Mouse (Mus musculus): ENCODE results near the gene Calhm6.
A peak's percentile ranks its signal among the peaks of the same experiment; 100 is the strongest.

The Calhm6 gene

GRCm38 (mm10) chr10:34127392-34128378 lies at the start of gene Calhm6:
Gene Calhm6, minus strand, starts transcription at chr10:34127984.
- peak in 1 of 2 experiments; percentile 34 for DNase-seq (ENCODE audit: low spot score in 2 of 2)

DNA sequence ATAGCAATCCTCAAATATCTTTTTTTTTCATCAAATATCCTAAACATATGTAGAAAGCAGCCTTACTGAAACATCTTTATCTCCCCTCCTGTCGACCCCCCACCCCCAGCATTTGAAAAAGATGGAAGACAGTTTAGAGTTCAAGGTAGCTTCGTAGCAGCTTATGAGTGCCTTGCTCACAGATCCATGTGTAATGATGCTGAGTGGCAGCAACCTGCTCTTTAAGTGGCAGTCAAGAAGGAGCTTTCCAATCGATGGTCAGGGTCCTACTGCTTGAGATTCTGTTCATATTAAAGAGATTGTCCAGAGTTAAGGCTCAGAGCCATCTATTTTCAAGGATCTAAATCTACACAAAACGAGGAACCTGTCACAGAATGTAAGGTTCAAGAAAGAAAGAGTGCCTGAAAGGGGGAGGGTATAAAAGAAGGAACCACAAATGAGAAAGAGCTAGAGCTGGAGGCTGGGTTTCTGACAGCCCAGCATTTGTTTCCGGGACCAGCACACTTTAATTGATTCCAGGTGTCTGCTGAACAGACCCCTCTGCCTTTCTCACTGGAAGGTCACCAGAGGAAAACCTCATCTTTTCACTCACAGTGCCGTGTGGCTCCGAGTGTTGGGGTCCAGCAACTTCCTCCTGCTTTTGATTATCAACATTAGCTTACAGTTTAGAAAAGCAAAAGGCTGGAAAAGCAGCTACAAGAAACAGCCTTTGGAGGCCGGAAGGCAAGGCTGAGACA lies 48.3 kb upstream of the Calhm6 start:
- DNase-seq (ENCODE audit: low spot score in 2 of 2) = no peak

- no peak for DNase-seq (ENCODE audit: low spot score in 2 of 2)
These were observed 45.0 kb upstream of the Calhm6 start for GRCm38 (mm10) chr10:34172663-34173282.

- DNase-seq (ENCODE audit: low spot score in 2 of 2) = no peak
These were observed 43.9 kb upstream of the Calhm6 start for GRCm38 (mm10) chr10:34171660-34172059.

GRCm38 (mm10) chr10:34171191-34171590 lies 43.4 kb upstream of the Calhm6 start:
- no peak for DNase-seq (ENCODE audit: low spot score in 2 of 2)

DNA sequence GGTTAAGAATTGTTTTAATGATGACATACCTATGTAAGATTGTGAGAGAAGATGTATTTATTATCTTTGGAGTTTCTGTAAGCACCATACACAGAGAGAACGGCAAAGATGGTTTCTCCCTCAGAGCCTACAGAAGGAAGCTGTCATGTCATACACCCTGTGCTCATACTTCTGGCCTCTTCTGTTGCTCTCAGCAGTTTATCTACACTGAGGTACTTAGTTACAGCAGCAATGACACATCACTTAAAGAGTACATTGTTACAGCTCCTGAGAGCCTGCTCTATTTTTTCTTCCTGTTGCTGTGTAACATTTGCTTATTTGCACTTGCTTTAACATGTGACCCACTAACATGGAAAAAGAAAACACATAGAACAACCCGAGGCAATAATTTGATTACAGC lies 39.2 kb upstream of the Calhm6 start:
- DNase-seq (ENCODE audit: low spot score in 2 of 2) = no peak

- no peak for DNase-seq (ENCODE audit: low spot score in 2 of 2)
These were observed 28.2 kb upstream of the Calhm6 start for GRCm38 (mm10) chr10:34155796-34156554.

DNA sequence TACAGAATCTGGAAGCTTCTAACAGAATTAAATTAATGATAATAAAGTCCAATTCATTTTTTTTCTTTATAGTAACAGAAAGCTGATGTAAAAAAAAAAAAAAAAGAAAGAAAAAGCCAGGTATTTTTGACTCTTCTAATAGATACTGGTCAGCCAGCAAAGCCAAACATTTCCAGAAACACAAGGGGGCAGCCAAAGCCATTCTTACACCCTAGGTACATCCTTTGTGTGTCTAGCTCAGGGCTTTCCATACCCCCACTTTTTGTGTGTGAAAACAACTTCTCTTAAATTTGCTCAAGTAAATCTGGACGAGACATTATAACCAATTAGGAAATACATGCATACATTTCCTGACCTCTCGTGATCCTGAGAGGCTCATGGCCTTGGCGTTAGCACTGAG lies 24.0 kb upstream of the Calhm6 start:
- DNase-seq (ENCODE audit: low spot score in 2 of 2) = no peak

DNA sequence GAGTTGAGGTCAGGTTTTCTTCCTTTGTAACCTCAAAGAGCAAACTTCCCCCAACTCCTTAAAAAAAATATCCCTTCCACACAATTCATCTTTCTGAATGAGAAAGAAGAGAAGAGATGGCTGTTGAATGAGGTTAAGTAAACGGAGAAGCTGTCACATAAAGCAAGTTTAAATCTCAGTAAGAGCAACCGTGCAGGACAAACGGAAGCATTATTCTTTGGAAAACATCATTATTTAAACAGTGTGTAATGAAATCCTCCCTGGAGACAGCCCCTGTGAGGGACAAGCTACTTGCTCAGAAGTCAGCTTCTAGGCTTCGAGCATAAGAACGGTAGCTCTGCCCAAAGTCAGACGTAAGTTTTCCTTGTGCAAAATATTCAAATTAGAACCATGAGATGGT lies 22.7 kb upstream of the Calhm6 start:
- DNase-seq (ENCODE audit: low spot score in 2 of 2) = no peak

DNA sequence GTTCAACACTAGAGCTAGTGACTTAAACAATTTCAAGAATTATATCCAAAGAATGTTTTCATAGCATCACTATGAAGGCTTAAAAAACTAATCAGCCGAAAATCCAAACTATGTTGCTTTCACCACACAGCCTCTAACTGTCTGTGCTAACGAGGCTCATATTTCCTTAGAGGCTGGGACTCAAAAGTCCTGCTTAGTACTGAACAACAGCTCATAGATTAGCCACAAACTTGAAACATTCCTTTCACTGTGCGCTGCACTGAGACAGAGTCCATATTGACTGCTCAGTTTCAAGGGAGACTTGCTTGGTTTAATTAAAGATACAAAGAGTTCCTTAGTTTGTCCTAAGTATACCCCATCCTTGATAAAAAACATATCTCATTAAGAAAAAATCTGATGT lies 22.0 kb upstream of the Calhm6 start:
- no peak for DNase-seq (ENCODE audit: low spot score in 2 of 2)

DNA sequence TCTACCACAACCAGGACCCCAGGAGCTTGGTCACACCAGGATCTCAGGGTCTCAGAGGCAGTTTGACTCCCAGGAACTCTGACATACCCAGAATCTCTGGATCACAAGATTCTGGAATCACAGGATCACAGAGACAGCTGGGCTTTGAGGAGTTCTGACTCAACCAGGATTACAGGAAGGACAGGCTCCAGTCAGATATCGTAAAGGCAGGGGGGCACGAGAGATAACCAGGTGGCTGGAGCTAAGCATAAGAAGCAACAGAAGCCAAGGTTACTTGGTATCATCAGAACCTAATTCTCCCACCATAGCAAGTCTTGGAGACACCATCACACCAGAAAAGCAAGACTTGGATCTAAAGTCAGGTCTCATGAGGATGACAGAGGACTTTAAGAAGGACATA lies 13.9 kb upstream of the Calhm6 start:
- no peak for DNase-seq (ENCODE audit: low spot score in 2 of 2)

DNA sequence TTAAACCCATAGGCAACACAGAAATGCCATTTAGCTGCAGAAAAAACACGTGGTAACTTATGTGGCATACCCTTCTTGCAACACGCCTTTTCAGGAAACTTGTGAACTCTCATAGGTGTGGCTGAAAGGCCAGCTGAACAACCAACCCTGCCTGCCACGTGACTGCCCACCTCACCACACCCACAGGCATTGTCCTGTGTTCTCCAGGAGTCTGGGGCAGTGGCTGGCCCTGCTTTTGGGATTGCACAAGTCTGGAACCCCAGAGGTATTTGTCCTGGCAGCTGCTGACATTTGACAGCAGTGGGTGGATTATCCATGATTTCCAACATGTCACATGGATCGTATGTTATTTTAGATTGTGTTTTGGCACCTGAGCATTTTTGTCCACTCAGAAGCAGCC lies 12.0 kb upstream of the Calhm6 start:
- no peak for DNase-seq (ENCODE audit: low spot score in 2 of 2)

DNA sequence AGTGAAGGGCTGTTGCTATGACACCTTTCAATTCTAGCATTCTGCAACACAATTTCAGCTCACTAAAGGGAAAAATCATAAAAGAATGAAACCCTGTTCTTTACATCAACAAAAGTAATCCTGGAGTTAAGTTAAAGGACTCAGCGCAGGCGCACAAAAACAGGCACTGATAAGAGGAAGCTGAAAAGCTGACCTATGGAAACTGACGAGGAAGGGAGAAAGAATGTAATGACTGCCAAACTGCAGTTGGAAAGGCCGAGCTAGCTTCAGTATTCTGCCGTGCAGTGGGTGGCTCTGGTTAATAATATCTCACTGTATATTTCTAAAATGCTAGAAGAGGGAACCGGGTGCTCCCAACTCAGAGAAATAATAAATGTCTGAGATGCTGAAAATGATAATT lies 10.2 kb upstream of the Calhm6 start:
- DNase-seq (ENCODE audit: low spot score in 2 of 2) = no peak

- no peak for DNase-seq (ENCODE audit: low spot score in 2 of 2)
These were observed 8.6 kb upstream of the Calhm6 start for GRCm38 (mm10) chr10:34136432-34136831.

DNA sequence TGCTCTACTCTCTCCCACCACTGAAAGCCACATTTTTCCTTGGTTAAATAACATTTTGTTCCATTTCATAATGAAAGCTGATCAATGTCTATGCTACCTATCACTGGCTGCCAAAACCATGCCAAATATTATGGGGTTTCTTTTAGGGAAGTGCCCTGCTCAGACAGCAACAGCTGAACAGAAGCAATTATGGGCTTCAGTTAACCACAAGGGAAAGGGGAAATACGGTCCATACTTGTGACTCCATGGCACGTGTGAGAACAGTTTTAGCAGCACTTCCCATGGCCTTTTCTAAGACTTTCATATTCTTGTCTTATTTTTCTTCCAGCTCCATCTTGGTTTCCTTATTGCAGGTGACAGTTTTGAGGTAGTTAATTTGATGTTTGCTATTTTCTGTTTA lies 3.6 kb upstream of the Calhm6 start:
- DNase-seq (ENCODE audit: low spot score in 2 of 2) = no peak

- no peak for DNase-seq (ENCODE audit: low spot score in 2 of 2)
These were observed 607 bp upstream of the Calhm6 start for GRCm38 (mm10) chr10:34128391-34128790.

- DNase-seq (ENCODE audit: low spot score in 2 of 2) = no peak
These were observed 9.4 kb downstream of the Calhm6 start for GRCm38 (mm10) chr10:34118421-34118820.

- DNase-seq (ENCODE audit: low spot score in 2 of 2) = no peak
These were observed 10.0 kb downstream of the Calhm6 start for GRCm38 (mm10) chr10:34117770-34118169.

DNA sequence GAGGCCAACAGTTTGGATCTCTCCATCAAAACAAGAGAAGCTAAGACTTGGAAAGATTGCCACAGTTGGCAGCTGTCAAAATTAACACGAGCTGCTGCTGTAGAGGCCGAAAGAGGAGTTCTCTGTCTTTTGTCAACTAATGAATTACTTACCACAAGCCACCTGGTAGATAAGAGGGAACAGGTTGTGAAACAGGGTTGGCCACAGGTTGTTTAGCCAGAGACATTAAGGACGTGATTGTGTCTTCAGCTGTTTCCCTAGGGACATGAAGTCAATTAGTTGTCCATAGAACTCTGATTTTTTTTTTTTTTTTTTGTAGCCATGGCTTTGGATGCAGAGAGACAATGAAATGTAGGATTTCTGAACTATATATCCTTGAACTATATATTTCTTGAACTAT lies 10.7 kb downstream of the Calhm6 start:
- no peak for DNase-seq (ENCODE audit: low spot score in 2 of 2)

DNA sequence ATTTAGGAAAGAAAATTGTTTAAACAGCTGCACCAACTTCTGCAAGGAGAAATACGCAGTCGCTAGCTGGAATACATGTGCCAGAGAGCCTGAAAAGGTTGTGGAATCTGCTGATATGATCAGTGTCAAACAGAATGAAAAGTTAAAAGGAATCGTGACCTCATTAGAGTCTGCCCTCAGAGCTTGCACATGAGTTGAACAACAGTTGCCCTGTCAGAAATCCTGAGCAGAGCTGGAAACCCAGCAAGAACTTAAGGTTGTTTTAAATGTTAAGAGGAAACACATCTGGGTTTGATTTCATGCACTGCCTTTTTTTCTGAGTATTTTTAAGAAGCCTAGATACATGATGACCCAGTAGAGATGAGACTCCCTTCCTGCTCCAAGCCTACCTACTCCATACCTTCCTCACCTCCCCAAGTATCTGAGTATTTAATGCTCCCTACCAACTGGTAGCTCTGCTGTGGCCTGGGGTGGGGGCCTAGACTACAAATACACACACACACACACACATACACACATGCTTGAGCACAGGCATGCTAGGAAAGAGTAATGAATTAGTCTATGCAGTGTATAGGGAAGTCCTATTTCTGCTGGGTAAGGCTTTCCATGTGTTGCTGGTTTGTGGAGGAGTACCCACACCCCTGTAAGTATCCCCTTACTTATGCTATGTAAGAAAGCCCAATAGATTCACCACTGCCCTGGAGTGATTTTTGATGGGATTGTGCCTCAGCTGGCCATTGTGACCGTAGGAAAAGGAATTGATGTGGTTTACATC lies 15.6 kb downstream of the Calhm6 start:
- no peak for DNase-seq (ENCODE audit: low spot score in 2 of 2)

Data from frontal cortex, postnatal 14 days (tissue).